Mouse (Mus musculus): ENCODE measurements around the gene Pde9a.

Pde9a gene

DNA sequence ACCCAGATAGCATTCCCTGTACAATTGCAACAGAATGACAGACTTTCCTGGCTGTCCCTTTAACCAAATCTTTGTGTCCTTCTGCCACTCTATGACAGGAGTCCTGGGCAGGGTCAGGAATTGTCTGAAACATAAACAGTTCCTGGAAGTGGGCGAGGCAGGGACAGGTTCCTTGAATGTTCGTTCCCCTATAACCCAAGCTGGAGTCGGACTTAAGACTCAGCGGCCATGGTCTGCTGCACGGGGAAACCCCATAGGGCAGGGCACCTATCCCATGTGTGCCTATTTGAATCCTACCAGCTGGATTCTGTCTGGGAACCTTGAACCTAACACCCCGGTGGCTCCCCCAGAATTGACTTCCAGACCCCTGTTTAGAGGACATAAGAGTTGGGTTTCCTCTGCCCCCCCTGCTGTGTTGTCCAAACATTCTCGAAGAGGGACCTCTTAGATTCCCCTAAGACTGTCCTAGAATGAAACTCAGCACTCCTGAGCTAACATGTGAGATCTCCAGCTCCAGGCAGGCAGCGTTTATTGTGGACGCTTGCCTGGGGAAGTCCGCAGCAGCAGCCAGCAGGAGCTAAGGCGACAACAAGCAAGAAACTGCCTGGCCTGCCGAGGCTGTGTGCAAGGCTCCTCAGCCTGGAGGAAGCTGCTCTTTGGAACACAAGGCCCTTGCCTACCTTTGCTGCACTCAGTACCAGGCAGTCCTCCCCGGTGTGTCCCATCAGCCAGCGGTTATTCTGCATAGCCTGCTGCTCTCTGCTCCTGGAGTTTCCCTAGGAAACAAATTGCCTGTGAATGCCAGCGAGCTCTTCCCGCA is 48.2 kb downstream of the Pde9a start:
- no peak for DNase-seq

DNA sequence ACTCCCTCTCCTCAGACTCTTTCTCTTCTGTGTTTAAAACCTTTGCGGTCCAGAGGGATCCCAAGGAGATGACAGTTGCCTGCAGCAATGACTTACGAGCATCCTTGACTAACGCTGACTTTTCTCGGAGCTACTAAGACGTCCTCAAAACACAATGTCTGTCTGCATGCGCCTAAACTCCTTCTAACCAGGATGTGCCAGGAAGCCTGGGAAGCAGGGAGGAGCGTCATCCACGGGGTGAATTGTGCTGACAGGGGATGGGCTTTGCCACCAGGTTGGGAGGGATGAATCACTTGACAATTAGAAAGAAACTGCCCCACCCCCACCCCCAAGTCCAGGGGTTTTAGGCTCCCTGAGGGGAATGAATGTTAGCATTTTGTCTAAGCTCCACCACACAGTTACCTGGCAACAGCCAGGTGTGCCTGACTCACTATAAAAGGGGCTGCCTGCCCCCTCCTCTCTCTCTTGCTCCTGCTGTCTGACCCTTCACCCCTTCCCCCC is 48.9 kb downstream of the Pde9a start:
- no peak for DNase-seq

DNA sequence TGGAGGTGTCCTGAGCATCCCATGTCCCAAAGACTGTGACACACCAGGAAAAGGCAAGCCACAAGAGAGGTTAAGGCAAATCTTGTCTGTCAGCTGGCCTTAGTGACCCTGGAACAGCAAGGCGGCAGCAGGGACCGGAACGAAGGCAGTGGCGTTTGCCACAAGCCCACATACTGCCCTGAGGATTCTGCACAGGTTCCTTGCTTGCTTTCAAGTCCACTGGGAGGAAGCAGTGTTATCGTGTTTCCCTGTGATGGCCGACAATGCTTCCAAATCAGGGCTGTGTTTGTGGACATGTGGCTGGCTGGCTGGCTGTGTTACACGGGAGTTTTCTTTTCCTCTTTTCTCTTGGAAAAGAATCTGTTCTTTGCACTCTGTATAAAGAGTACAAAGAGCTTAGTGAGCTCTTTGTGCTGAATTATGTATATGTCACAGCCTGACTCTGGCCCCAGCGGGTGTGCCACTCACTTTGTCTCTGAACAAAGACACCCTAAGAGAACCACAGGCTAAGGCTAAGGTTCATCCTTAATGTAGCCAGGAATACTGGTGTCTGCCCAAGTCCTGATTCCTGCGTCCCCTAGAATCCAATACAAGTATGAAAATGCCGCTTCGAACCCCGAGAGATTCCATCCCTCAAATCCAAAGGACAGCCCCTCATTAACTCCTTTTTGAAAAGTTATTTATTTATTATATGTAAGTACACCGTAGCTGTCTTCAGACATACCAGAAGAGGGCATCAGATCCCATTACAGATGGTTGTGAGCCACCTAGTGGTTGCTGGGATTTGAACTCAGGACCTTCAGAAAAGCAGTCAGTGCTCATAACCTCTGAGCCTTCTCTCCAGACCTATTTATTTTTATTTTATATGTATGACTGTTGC is 50.2 kb downstream of the Pde9a start:
- no peak for DNase-seq

GRCm38 (mm10) chr17:31436814-31437406 is 50.9 kb downstream of the Pde9a start:
- DNase-seq, result no peak

DNA sequence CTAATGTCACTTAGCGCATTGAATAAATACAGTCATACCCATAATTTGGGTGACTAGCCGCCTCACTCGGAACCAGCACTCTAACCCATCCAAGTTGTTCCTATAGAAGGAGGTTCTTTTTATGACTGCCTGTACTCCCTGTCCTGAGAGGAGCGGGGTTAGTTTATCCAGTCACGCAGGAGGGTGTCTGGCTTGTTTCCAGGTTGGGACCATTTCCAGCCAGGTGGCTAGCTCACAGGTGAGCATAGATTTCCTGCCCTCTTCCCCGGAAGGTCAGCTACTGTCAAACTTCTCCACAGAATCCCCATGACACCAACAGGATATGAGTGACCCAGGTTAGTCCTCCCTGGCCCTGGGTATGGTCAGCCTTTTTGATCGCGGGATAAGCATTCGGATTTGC is 51.5 kb downstream of the Pde9a start:
- no peak for DNase-seq

DNA sequence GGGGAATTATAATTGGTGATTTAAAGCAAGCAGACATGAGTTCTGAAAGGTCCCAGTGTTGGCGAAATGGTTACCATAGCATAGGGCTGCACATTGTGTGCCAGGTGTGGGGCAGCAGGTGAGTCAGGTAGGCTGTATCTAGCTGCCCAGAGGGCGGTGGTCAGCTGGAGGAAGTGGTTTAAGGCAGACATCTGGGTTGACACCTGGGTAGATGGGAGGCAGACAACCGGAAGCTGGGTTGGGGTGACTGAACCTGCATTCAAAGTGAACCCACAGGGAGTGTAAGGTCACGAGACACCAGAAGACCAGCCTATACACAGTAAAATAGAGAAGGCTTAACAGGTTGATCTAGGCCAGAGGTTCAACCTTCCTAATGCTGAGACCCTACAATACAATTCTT is 54.0 kb downstream of the Pde9a start:
- DNase-seq, result no peak

DNA sequence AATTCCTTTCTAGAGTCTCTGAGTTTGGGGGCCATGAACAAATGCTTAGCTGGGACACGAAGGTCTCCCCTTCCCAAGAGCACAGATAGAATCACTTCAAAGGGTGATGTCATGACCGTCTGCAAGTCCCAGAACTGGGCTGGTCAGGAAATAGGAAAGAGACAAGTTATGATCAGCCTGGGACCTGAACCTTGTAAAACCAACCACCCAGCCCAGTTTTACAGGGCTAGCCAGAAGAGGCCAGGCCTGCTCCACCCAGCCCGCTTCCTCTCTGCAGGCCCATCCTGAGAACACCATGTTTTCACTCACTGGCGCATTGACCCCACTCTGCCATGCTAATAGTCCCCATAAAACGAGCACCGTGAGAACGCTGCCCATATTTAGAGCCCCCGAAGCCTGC is 56.5 kb downstream of the Pde9a start:
- no peak for DNase-seq

- DNase-seq, result no peak
Observed at GRCm38 (mm10) chr17:31444251-31444650, 58.2 kb downstream of the Pde9a start.

- no peak for DNase-seq
Observed at GRCm38 (mm10) chr17:31445061-31445731, 59.2 kb downstream of the Pde9a start.

GRCm38 (mm10) chr17:31447766-31448165 is 61.8 kb downstream of the Pde9a start:
- DNase-seq, result no peak

DNA sequence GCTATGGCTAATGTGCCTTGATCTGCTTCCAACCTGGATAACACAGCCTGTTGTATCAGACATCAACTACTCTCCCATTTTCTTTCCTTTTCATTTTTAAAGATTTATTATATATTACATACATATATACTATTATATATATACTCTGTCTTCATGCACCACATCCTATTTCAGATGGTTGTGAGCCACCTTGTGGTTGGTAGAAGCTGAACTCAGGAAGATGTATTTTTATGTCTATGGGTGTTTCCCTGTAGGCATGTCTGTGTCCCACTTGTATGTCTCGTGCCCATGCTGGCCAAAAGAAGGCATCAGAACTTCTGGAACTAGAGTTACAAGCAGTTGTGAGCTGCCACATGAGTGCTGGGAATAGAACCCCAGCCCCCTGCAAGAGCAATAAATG is 62.5 kb downstream of the Pde9a start:
- no peak for DNase-seq

DNA sequence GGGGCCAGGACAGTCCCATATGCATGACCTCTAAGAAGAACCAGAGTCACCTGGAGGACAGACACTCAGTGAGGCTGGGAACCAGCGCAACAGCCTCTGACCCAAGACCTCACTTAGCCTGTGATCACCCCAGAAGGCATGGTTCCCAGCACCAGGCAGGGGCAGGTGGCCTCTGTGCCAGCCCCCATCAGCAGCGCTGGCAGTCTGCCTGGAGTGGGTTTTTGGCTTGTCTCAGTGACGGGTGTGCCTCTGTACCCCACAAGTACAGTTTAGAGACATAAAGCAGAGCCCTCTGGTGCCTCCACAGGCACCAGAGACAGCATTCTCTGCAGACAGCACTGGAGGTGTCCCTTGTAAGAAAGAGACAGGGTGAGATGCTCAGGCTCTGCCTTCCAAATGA is 64.2 kb downstream of the Pde9a start:
- no peak for DNase-seq

DNA sequence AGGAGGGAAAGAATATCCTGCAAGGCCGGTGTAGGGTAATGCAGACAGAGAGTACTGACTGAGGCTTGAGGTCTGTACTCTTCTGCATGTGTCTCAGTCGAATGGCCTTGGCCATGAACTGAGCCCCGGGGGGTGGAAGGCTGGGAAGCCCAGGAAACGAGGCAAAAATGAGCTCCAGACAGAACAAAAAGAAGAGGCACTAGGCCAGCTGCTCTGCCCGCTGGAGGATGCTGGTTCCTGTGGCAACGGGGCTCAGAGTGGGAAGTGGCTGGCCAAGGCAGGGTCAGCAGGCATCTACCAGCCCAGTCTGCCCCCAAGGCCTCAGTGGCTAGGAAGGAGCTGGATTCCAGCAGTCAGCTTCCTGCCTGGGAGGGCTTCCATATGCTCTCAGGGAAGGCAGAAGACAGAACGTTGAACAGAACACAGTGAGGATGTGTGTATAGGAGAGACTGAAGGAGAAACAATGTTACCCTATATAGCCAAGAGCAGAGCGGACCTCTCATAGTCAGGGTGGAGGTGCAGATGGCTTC is 65.2 kb downstream of the Pde9a start:
- peak; percentile 45 for DNase-seq

DNA sequence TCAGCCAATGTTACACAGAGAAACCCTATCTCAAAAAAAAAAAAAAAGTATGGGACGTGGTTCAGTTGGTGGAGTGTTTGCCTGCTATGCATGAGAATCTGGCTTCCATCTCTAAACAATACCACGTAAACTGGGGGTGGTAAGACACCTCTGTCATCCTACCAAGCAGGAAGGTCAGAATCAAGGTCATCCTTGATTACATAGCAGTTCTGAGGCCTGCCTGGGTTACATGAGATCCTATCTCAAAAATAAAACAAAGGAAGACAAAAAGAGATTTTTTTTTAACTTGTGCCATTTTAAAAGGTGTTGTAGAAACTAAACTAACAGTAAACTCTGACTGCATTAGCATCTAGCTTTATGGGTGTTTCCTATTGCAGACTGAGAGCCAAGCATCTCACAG is 66.8 kb downstream of the Pde9a start:
- DNase-seq, result no peak

DNA sequence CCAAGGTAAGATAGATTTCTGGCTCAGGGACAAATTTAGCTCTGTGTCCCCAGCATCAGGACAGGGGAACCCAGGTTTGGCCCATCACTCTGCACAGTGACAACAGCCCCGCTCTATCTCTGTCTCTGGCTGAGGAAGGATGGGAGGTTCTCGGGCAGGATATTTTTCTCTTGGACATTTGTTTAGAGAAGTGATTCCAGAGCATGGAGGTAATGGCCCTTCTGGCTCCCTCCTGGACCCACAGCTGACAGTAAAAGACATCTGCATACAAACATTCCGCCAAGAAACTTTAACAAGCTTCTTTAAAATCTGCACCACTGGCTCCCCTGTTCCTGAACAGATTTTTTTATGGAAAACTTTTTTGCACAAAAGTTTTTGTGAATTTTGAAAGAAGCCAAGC is 67.5 kb downstream of the Pde9a start:
- DNase-seq, result no peak

DNA sequence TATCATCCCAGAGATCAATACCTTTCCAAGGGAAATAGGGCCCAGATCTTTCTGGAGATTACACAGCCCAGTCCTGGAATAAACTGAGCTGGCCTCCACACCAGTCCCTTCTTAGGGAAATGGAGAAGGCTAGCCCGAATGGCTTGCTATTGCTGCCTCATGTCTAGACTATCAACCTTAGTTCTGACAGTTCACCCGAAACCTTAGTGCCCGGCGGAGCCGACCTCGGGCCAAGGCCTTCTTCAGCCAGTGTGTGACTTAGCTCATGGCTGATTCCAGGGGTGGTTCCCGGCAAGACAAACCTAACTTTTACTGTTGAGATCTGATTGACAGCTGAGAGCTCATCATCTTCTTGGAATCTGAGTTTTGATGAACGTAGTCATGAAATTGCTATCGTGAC is 68.0 kb downstream of the Pde9a start:
- no peak for DNase-seq

GRCm38 (mm10) chr17:31456723-31457567 is 70.9 kb downstream of the Pde9a start:
- peak; percentile 58 for DNase-seq

DNA sequence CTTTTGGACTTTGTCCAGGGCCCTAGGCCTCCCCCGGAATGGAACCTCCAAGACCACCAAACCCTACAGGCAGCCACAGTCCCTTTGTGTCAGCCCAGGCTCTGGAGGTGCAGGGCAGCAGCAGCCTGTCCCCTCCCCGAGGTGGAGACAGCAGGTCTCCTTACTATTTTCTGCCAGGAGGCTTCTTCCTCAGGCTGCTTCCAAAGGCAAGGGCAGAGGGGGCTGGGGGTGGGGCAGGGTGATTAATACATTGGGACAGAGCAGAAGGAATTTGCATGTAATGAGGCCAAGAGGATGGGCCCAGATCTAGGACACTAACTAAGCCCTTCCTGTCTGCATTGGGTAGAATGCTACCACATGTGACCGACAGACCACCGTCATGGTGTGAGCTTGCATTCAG is 74.4 kb downstream of the Pde9a start:
- DNase-seq, result no peak

- no peak for DNase-seq
Observed at GRCm38 (mm10) chr17:31462506-31462905, 76.5 kb downstream of the Pde9a start.

GRCm38 (mm10) chr17:31466854-31467253 is 80.8 kb downstream of the Pde9a start:
- no peak for DNase-seq

DNA sequence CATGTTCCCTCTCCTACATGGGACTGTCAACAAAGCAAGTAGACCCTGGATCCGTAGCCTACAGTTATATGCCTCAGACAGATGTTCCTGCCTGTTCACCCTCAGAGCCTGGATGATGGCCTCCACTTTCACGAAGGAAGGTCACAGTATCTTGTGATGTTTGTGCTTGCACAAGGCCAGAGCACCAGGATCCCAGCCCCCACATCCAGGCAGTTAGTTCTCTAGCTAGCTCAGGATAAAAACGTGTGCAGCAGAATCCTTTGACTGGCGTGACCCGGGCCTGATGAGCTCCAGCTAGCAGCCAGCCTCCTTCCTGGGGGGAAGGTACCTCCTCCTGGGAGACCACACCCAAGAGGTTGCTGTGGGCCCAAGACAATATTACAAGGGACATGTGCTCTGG is 82.5 kb downstream of the Pde9a start:
- no peak for DNase-seq
